Mouse (Mus musculus): ENCODE data around the gene Bri3.

Bri3 gene

GRCm38 (mm10) chr5:144261309-144261708 is 17.1 kb downstream of the Bri3 start:
- no peak for DNase-seq (ENCODE audit: low spot score)

- no peak for DNase-seq (ENCODE audit: low spot score)
These were observed 17.6 kb downstream of the Bri3 start for GRCm38 (mm10) chr5:144261829-144262228.

GRCm38 (mm10) chr5:144263082-144263481 is 18.8 kb downstream of the Bri3 start:
- DNase-seq (ENCODE audit: low spot score): no peak

- no peak for DNase-seq (ENCODE audit: low spot score)
These were observed 19.3 kb downstream of the Bri3 start for GRCm38 (mm10) chr5:144263496-144263895.

GRCm38 (mm10) chr5:144267535-144268241 is 23.5 kb downstream of the Bri3 start:
- DNase-seq (ENCODE audit: low spot score): peak; percentile 62

DNA sequence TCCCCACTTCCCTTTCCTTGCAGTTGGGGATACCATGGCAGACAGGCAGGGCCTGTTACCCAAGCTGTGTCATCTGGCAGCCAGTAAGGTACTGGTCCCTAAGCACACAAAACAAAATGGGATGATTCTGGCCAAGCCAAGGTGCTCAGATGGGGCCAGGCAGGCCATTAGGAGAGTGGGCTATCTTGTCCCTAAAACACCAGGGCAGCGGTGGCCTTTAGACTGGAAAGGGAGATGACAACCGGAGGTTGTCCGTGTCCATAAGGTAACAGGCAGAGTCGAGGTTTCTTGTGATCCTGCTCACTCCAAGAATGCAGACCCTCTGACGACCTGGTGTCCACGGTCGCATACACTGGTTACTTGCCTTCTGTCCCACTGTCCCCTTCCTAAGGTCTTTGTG is 25.7 kb downstream of the Bri3 start:
- no peak for DNase-seq (ENCODE audit: low spot score)

DNA sequence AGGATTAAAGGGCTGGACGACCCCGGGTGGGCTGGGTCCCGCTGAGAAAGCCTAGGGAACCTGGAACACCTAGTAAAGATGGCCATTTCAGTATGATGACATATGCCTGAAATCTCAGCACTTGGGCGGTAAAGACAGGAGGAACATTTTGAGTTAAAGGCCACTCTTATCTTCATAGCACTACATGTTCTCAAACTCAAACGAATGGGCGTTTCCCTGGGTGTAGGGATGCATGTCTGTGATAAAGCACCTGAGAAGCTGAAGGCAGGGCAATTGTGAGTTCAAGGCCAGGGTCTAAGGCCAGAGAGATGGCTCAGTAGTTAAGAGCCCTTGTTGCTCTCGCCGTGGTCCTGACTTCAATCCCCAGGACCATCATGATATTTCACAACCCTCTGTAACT is 26.2 kb downstream of the Bri3 start:
- no peak for DNase-seq (ENCODE audit: low spot score)

GRCm38 (mm10) chr5:144271118-144271517 is 26.9 kb downstream of the Bri3 start:
- DNase-seq (ENCODE audit: low spot score): no peak

DNA sequence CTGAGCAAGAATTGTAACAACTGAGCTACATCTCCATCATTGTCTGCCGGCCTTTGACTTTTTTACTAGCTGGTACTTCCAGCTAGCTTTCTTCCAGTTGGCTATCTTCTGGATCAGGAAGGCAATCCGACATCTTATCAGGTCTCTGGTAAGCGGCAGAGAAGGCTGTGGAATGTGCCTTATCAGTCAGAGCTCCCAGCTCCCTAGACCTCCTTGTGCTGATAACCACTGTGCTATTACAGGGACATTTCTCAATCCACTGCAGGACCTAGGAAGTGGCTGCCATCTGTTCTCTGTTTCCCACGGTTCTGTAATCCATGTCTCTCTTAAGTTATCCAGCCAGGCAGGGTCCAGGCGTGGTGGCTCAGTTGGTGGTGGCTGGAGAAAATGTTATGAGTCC is 27.5 kb downstream of the Bri3 start:
- no peak for DNase-seq (ENCODE audit: low spot score)

GRCm38 (mm10) chr5:144274904-144275303 is 30.7 kb downstream of the Bri3 start:
- no peak for DNase-seq (ENCODE audit: low spot score)

GRCm38 (mm10) chr5:144276898-144277630 is 32.8 kb downstream of the Bri3 start:
- DNase-seq (ENCODE audit: low spot score): no peak

GRCm38 (mm10) chr5:144278374-144278960 is 34.2 kb downstream of the Bri3 start:
- DNase-seq (ENCODE audit: low spot score): no peak

DNA sequence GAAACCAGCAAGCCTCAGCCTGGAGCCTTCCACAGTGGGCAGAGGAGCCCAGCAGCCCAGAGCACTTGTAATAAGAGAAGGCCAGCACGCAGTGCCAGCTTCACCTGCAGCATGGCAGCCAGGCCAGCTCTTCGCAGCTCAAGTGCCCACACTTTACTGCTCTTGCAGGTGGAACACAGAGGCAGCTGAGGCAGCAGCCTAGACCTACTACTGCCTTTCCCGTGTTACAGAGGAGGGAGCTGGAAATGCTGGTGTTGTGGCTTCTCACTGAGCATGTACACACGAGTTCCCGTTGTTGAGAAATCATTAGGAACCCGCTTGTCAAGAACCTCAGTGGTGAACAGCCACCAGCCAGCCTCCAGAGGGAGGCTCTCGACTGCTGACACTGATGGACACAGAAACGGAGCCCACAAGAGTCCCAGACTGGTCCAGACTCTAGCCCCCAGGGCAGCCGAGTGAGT is 34.9 kb downstream of the Bri3 start:
- DNase-seq (ENCODE audit: low spot score): no peak

- no peak for DNase-seq (ENCODE audit: low spot score)
These were observed 35.7 kb downstream of the Bri3 start for GRCm38 (mm10) chr5:144279926-144280325.

GRCm38 (mm10) chr5:144282470-144283260 is 38.4 kb downstream of the Bri3 start:
- no peak for DNase-seq (ENCODE audit: low spot score)

DNA sequence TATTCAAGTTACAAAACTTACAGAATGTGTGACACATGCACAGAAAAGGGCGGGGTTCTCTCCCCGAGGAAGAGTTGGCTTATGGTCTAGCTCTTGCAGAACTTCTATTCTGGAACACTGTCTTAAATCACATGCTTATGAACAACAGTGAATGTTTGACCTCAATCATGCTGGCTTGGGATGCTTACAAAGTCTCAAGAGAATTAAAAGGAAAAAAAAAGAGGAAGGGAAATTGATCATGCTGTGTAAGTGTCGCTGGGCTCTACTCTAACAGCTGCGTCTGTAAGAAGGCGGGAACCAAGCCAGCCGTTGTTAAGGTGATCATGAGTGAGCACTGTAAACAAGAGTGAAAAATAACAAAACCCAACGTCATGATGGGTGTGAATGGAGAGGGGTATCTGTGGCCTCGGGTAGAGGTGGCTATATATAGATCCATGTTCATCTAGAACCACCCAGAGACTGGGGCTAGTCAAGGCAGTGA is 39.4 kb downstream of the Bri3 start:
- no peak for DNase-seq (ENCODE audit: low spot score)

GRCm38 (mm10) chr5:144284599-144284998 is 40.4 kb downstream of the Bri3 start:
- DNase-seq (ENCODE audit: low spot score): no peak

GRCm38 (mm10) chr5:144286591-144287266 is 42.5 kb downstream of the Bri3 start:
- DNase-seq (ENCODE audit: low spot score): no peak

- DNase-seq (ENCODE audit: low spot score): no peak
These were observed 43.1 kb downstream of the Bri3 start for GRCm38 (mm10) chr5:144287267-144287820.

- no peak for DNase-seq (ENCODE audit: low spot score)
These were observed 44.2 kb downstream of the Bri3 start for GRCm38 (mm10) chr5:144288391-144288790.

DNA sequence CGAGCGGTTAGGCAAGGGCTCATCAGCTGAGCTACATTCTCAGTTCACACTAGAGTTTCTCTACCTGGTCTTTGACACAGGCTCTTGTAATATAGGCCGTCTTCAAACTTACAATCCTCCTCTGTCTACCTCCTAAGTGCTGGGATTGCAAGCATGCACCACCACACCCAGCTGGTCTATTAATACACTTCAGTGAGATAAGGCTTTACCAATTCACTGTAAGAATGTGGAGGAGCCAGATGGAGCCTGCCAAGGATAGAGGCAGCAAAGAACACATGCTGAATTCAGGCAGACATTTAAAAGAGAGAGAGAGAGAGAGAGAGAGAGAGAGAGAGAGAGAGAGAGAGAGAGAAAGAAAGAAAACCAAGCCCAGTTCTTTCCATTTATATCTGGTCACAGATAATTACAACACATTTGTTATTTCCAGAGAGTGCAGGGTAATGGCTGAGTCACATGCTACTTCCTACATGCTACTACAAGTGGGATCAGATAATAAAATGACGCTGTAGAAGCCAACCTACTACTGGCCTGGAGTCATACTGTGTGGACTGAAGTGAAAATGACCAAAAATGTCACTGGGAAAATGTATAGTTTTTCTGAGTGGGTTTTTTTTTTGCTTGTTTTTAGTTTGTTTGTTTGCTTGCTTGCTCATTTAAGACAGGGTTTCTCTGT is 45.7 kb downstream of the Bri3 start:
- no peak for DNase-seq (ENCODE audit: low spot score)

All from urinary bladder, postnatal 14 days (tissue).